Mouse (Mus musculus) left cerebral cortex, adult 18-20 months (tissue): Measurements from ENCODE around the gene Cdk20. TPM values are rescaled to one million over a fixed set of nuclear protein-coding genes. Genes with fewer than 3 reads are reported as not detected.

Source experiments
- DNase-seq, 2 experiments: peaks; one replicate each; pipeline ENCODE4 v3.0.0; 2021 to 2022; ENCODE audit warnings: low spot score in 2 of 2, mixed read lengths in 1 of 2
- long read RNA-seq, 2 experiments: library from polyadenylated mRNA; stranded (forward); transcript quantifications; one replicate each; pipeline ENCODE4 v2.0.0; 2021
- total RNA-seq, 2 experiments: library from RNA; stranded (reverse); gene quantifications; 2 replicates each; pipeline ENCODE4 v1.2.3; 2021

Cdk20 gene
- total RNA-seq = 10 to 100 TPM in 1 of 2 experiments, 1 to 10 TPM in 1; 9.9 to 11.9 TPM
- long read RNA-seq, experiment 1, full-length matches to known transcripts = 12 of 27 reads
- long read RNA-seq, experiment 1, partial matches to known transcripts = 7 of 27 reads
- long read RNA-seq, experiment 1, other reads (novel, unspliced or antisense) = 8 of 27 reads
- long read RNA-seq, experiment 2, full-length matches to known transcripts = 5 of 9 reads
- long read RNA-seq, experiment 2, partial matches to known transcripts = 3 of 9 reads
- long read RNA-seq, experiment 2, other reads (novel, unspliced or antisense) = 1 of 9 reads

- DNase-seq = peak; percentile 88 to 93
Measured at GRCm38 (mm10) chr13:64432017-64432995, at the start of gene Cdk20. Cdk20 (plus strand) TSS chr13:64432314.

- no peak for DNase-seq
Measured at GRCm38 (mm10) chr13:64384937-64385336, 47.2 kb upstream of the Cdk20 start.

- DNase-seq = no peak
Measured at GRCm38 (mm10) chr13:64386048-64386447, 46.1 kb upstream of the Cdk20 start.

- no peak for DNase-seq
Measured at GRCm38 (mm10) chr13:64388415-64388814, 43.7 kb upstream of the Cdk20 start.

- DNase-seq = no peak
Measured at GRCm38 (mm10) chr13:64396979-64397378, 35.1 kb upstream of the Cdk20 start.

- DNase-seq = no peak
Measured at GRCm38 (mm10) chr13:64398065-64398464, 34.0 kb upstream of the Cdk20 start.

GRCm38 (mm10) chr13:64399906-64400305, 32.2 kb upstream of the Cdk20 start:
- DNase-seq = no peak

- no peak for DNase-seq
Measured at GRCm38 (mm10) chr13:64400801-64401361, 31.2 kb upstream of the Cdk20 start.

- no peak for DNase-seq
Measured at GRCm38 (mm10) chr13:64402006-64402405, 30.1 kb upstream of the Cdk20 start.

- DNase-seq = no peak
Measured at GRCm38 (mm10) chr13:64402504-64402949, 29.6 kb upstream of the Cdk20 start.

GRCm38 (mm10) chr13:64402951-64403460, 29.1 kb upstream of the Cdk20 start:
- DNase-seq = no peak

- no peak for DNase-seq
Measured at GRCm38 (mm10) chr13:64403519-64403918, 28.6 kb upstream of the Cdk20 start.

- DNase-seq = no peak
Measured at GRCm38 (mm10) chr13:64405550-64405949, 26.6 kb upstream of the Cdk20 start.

GRCm38 (mm10) chr13:64407992-64408391, 24.1 kb upstream of the Cdk20 start:
- no peak for DNase-seq

- no peak for DNase-seq
Measured at GRCm38 (mm10) chr13:64410604-64411003, 21.5 kb upstream of the Cdk20 start.

- DNase-seq = no peak
Measured at GRCm38 (mm10) chr13:64411282-64411681, 20.8 kb upstream of the Cdk20 start.

GRCm38 (mm10) chr13:64412752-64413257, 19.3 kb upstream of the Cdk20 start:
- DNase-seq = no peak

- no peak for DNase-seq
Measured at GRCm38 (mm10) chr13:64415659-64416058, 16.5 kb upstream of the Cdk20 start.

GRCm38 (mm10) chr13:64416955-64417601, 15.0 kb upstream of the Cdk20 start:
- no peak for DNase-seq

GRCm38 (mm10) chr13:64420847-64421246, 11.3 kb upstream of the Cdk20 start:
- DNase-seq = no peak

- DNase-seq = no peak
Measured at GRCm38 (mm10) chr13:64421386-64421785, 10.7 kb upstream of the Cdk20 start.
